Mouse (Mus musculus) intestine, postnatal 0 days (tissue): ENCODE data around the gene Kank3. TPM values are rescaled to one million over a fixed set of nuclear protein-coding genes. Genes with fewer than 3 reads are reported as not detected.

Experiments used
- ATAC-seq: fragments of 200-750 bp; cut with Nextera tagmentation; 2 replicates; pipeline ENCODE4 v1.8.0; 2017; ENCODE audit warnings: mild to moderate bottlenecking, moderate TSS enrichment, moderate library complexity
- H3K27ac ChIP-seq: fragments of 300-500 bp; sonication (generic); 2 replicates; pipeline ENCODE4 v1.5.1; 2014; ENCODE audit warnings: mild to moderate bottlenecking, low read depth, low read length, moderate library complexity
- H3K27me3 ChIP-seq: fragments of 300-500 bp; sonication (generic); replicated peaks from 2 replicates; pipeline ENCODE4 v1.6.1; 2014; ENCODE audit warnings: low read length, mixed read lengths; ENCODE audit not compliant: control insufficient read depth, insufficient read depth
- H3K36me3 ChIP-seq: fragments of 300-500 bp; sonication (generic); 2 replicates; pipeline ENCODE4 v1.6.1; 2014; ENCODE audit warnings: mild to moderate bottlenecking, moderate library complexity; ENCODE audit not compliant: control insufficient read depth, insufficient read depth
- H3K4me1 ChIP-seq: fragments of 300-500 bp; sonication (generic); replicated peaks from 2 replicates; pipeline ENCODE4 v1.6.1; 2014; ENCODE audit warnings: antibody characterized with exemption, low read length, mixed read lengths; ENCODE audit not compliant: control insufficient read depth, insufficient read depth
- H3K4me2 ChIP-seq: fragments of 300-500 bp; sonication (generic); replicated peaks from 2 replicates; pipeline ENCODE4 v1.6.1; 2014; ENCODE audit warnings: low read depth, mild to moderate bottlenecking, moderate library complexity
- H3K4me3 ChIP-seq: fragments of 300-500 bp; sonication (generic); 2 replicates; pipeline ENCODE4 v1.5.1; 2014; ENCODE audit warnings: low read depth, low read length
- H3K9ac ChIP-seq: fragments of 300-500 bp; sonication (generic); 2 replicates; pipeline ENCODE4 v1.6.1; 2014; ENCODE audit warnings: mild to moderate bottlenecking, low read depth, low read length
- H3K9me3 ChIP-seq: fragments of 300-500 bp; sonication (generic); 2 replicates; pipeline ENCODE4 v1.6.1; 2016; ENCODE audit warnings: mixed run types; ENCODE audit not compliant: control insufficient read depth
- CTCF ChIP-seq: sonication (generic); IDR thresholded peaks from 2 replicates; pipeline ENCODE4 v1.5.1; 2016; ENCODE audit warnings: low read depth, mild to moderate bottlenecking, control low read depth, antibody characterized with exemption, moderate library complexity
- WGBS: fragments of 180-500 bp; shearing (Covaris S2); extraction: QIAGEN DNeasy Blood & Tissue Kit; methylation state at CpG from one replicate; pipeline ENCODE4 v1.1.7; 2014; 5-methylcytosine and 5-hydroxymethylcytosine counted together
- polyA plus RNA-seq: library from polyadenylated mRNA; unstranded; fragments of >200 nt; fragmentation: Nextera tagmentation; extraction: Ambion mirVana; gene quantifications from 2 replicates; pipeline ENCODE4 v1.2.1, GENCODE M21; 2015

Kank3 gene
- polyA plus RNA-seq, 1 experiment from 2014 or later = 14.8 TPM

GRCm38 (mm10) chr17:33775287-33775686, 35.0 kb upstream of the Kank3 start:
- ATAC-seq = no peak
- no peaks in the 10 kb centered on the region for H3K27me3 ChIP-seq
- WGBS = 96% methylated on average over 4 of the region's 4 CpGs
- H3K4me3 ChIP-seq = no peak overlapping the region
- H3K9me3 ChIP-seq = no peaks in the 10 kb centered on the region
- peaks cover 22% of the 10 kb centered on the region; the same call in 1 of the 2 replicates for H3K36me3 ChIP-seq
- TF ChIP-seq CTCF = no peak
- peak overlapping the region; percentile 41; the same call in 1 of the 2 replicates for H3K27ac ChIP-seq
- no peak overlapping the region for H3K4me2 ChIP-seq
- no peak overlapping the region for H3K9ac ChIP-seq
- H3K4me1 ChIP-seq = peaks cover 2% of the 10 kb centered on the region

GRCm38 (mm10) chr17:33779271-33779966, 30.9 kb upstream of the Kank3 start:
- H3K9me3 ChIP-seq = no peaks in the 10 kb centered on the region
- no peaks in the 10 kb centered on the region for H3K27me3 ChIP-seq
- TF ChIP-seq CTCF = no peak
- peaks cover 22% of the 10 kb centered on the region; the same call in 1 of the 2 replicates for H3K36me3 ChIP-seq
- H3K4me3 ChIP-seq = peak overlapping the region; percentile 19; the same call in 1 of the 2 replicates
- no peak overlapping the region for H3K9ac ChIP-seq
- peaks cover 18% of the 10 kb centered on the region for H3K4me1 ChIP-seq
- WGBS = 45% methylated on average over 9 of the region's 9 CpGs
- peak overlapping the region; percentile 82 for H3K4me2 ChIP-seq
- ATAC-seq = peak; percentile 65
- peak overlapping the region; percentile 69 for H3K27ac ChIP-seq

DNA sequence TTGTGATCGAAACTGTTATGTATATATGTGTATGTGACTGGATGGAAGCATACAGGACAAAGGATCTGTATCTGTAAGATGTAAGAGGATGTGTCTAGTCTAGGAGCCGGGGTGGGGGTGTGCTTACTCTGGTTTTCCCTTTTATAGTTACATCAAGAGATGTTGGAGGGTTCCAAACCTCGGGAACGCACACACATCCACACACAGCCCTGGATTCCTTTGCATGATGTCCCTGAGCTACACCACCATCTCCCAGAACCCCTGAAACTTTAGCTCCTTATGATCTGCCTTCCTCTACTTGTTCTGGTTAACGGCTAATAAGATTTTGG, 30.4 kb upstream of the Kank3 start:
- Histone ChIP-seq H3K9ac (no peak overlapping the region), H3K27ac (peak overlapping the region; percentile 69; the same call in 1 of the 2 replicates), H3K9me3 (no peaks in the 10 kb centered on the region), H3K4me1 (peaks cover 18% of the 10 kb centered on the region), H3K4me3 (peak overlapping the region; percentile 19; the same call in 1 of the 2 replicates), H3K36me3 (peaks cover 22% of the 10 kb centered on the region; the same call in 1 of the 2 replicates), H3K4me2 (peak overlapping the region; percentile 82), H3K27me3 (no peaks in the 10 kb centered on the region)
- WGBS = 68% methylated on average over 5 of the region's 5 CpGs
- no peak for ATAC-seq
- no peak for TF ChIP-seq CTCF

DNA sequence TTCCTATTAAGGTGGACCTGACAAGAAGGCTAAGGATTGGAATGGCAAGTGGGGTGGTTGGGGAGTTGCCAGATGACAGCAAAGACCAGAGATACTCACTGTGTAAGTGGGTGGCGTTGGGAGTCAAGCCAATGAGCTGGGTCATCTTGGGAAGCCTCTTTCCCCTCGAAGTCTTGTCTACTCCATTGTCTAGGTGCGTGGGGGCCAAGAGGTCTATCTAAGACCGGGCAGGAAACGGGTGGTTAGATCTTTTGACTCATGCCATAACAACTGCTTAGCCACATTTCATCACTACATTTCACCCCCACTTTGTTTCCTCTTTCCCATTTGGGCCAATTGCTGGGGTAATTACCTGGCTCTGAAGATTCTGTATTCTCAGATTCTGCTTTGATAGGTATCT, 29.9 kb upstream of the Kank3 start:
- 73% methylated on average over 5 of the region's 5 CpGs for WGBS
- Histone ChIP-seq H3K4me1 (peaks cover 18% of the 10 kb centered on the region), H3K4me3 (peak overlapping the region; percentile 44), H3K27me3 (no peaks in the 10 kb centered on the region), H3K9me3 (no peaks in the 10 kb centered on the region), H3K27ac (0 out of 2 replicates have a peak overlapping the region, but pooled peaks have one; percentile 69), H3K36me3 (peaks cover 22% of the 10 kb centered on the region; the same call in 1 of the 2 replicates), H3K4me2 (peak overlapping the region; percentile 82), H3K9ac (peak overlapping the region; percentile 32; the same call in 1 of the 2 replicates)
- TF ChIP-seq CTCF = no peak
- ATAC-seq = no peak

DNA sequence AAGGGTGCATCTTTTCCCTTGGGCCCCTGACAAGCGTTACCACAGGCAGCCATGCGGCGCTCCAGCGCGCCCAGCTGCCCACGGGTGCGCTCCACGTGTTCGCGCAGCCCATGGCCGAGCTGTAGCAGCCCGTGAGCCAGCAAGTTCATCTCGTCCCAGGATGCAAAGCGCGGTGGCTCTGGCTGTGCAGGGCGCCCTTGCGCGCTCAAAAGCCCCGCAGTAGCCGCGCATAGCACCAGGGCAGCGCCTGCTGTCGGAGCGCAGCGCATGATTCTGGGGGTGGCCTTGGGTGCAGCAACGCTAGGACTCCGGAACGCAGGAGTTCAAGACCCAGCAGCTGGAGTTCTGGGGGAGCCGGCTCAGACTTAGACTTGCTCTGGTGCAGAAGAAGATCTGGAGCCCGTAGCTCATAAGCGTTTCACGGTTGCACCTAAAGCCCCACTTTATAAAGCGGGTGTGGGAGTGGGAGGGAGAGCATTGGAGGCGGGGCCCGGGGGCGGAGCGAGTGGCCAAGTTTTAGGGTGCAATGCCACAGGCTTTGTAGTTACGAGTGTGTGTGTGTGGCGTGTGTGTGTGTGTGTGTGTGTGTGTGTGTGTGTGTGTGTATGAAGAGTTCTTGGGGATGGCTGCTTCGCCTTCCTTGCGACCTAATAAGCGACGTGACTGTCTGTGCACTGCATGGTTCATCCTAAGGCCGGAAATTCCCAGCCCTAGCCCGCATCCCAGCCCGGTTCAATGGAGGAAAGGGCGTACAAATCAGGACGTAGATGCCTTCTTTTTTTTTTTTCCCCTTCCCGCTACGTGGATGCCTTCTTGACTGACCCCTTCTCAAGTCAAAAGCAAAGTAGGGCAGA, 29.0 kb upstream of the Kank3 start, which contains the start of gene Angptl4:
Gene Angptl4, minus strand, starts transcription at position 707 of the 854 bp plus-strand sequence.
- Histone ChIP-seq H3K36me3 (peaks cover 22% of the 10 kb centered on the region; the same call in 1 of the 2 replicates), H3K27me3 (no peaks in the 10 kb centered on the region), H3K4me3 (peak within 1 kb of the TSS; percentile 44), H3K4me1 (peaks cover 18% of the 10 kb centered on the region), H3K9me3 (no peaks in the 10 kb centered on the region), H3K27ac (peak within 1 kb of the TSS; percentile 55), H3K4me2 (peak within 1 kb of the TSS; percentile 82), H3K9ac (peak within 1 kb of the TSS; percentile 32)
- ATAC-seq = peak; percentile 71
- peak; percentile 5; the same call in 1 of the 2 replicates for TF ChIP-seq CTCF
- 2% methylated on average over 50 of the region's 50 CpGs for WGBS

DNA sequence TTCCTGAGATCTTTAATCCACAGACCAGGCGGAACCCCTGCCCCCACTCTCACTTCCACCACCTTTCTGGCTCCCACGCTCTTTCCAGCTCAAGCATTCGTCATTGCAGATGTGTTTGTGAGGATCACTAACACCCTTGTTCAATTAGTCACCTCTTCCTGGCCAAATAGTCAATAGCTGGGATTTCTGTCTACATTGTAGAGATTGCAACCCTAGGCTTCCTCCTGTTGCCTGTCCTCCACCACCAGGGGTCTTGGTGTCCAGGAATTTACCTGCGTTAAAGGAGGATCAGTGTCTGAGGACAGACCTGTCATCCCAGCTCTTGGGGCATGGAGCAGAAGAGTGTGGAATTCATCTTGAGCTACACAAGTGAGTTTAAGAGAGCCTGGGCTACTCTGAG, 28.3 kb upstream of the Kank3 start:
- Histone ChIP-seq H3K27me3 (no peaks in the 10 kb centered on the region), H3K4me2 (peak overlapping the region; percentile 82), H3K4me1 (peaks cover 18% of the 10 kb centered on the region), H3K9ac (peak overlapping the region; percentile 32; the same call in 1 of the 2 replicates), H3K4me3 (peak overlapping the region; percentile 44; the same call in 1 of the 2 replicates), H3K36me3 (peaks cover 16% of the 10 kb centered on the region; the same call in 1 of the 2 replicates), H3K9me3 (no peaks in the 10 kb centered on the region), H3K27ac (peak overlapping the region; percentile 55)
- 52% methylated on average over 4 of the region's 4 CpGs for WGBS
- peak; percentile 50 for TF ChIP-seq CTCF
- no peak for ATAC-seq
